Mouse (Mus musculus) megakaryocyte, embryonic 14.5 days (primary cell): ENCODE data around the gene E130308A19Rik.

Experiments used
- FLI1 ChIP-seq: IDR thresholded peaks from 2 replicates; pipeline ENCODE4 v1.6.1; 2012; ENCODE audit warnings: low read length, inconsistent platforms, mixed read lengths
- GATA1 ChIP-seq: IDR thresholded peaks from 3 replicates; pipeline ENCODE4 v1.6.1; 2012; ENCODE audit warnings: mixed read lengths, low read length, inconsistent platforms, borderline replicate concordance

DNA sequence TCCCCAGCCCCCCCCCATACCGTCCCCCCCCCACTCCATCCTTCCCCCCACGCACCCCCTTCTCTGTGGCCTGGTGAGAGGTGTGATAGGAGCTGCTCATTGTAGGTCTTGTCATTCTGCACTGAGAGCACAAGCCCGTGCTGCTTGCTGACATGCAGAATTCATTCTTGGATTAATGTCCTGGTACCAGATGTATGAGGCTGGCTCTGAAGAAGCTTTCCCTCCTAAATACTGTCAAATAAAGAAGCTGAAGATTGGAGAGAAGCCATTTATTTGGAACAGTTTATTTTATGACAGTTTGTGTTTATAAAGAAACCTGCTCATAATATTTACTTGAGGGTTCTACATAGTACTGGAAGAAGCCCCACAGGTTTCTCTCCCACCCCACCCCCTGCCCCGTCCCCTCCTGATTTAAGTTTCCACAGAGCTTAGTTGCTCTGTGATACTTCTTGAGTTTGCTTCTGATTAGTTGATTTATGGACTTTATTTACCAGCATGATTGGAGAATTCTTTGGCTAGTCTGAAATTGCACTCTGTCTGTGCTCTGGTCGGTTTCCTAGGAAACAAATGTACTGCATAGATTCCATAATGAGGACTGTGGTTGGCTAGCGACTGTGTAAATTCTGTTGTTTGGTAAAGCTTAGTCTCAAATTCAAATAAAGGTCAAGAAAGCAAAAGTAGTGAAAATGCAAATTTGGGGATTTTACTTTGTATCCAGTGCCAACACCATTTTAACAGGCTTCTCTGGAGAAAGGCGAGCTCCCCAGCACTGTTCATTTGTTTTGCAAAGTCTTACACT, 3.3 kb downstream of the E130308A19Rik start:
- TF ChIP-seq GATA1 (no peak), FLI1 (no peak)
